Mouse (Mus musculus): ENCODE data around the gene Bhmt2. TPM values are rescaled to one million over a fixed set of nuclear protein-coding genes. Genes with fewer than 3 reads are reported as not detected.

Bhmt2 gene
- 0.31 and 2.0 TPM in 2 replicates for polyA plus RNA-seq (2016; fragmentation: Nextera tagmentation; extraction: Ambion mirVana)

- WGBS: 4% methylated on average over 30 of the region's 31 CpGs
- Histone ChIP-seq H3K4me1 (peaks cover 14% of the 10 kb centered on the region), H3K4me3 (peak within 1 kb of the TSS; percentile 55), H3K36me3 (no peaks in the 10 kb centered on the region), H3K27me3 (ENCODE audit: insufficient read depth, poor library complexity, severe bottlenecking) (peaks cover 20% of the 10 kb centered on the region), H3K9me3 (no peaks in the 10 kb centered on the region), H3K27ac (peak within 1 kb of the TSS; percentile 67)
- DNase-seq (ENCODE audit: low spot score): no peak
Measured at GRCm38 (mm10) chr13:93674131-93674561, at the start of gene Bhmt2, which contains the start of gene Dmgdh. Bhmt2 (minus strand) TSS chr13:93674302. Dmgdh (plus strand) TSS chr13:93674433.

GRCm38 (mm10) chr13:93723455-93723854, 49.4 kb upstream of the Bhmt2 start:
- no peaks in the 10 kb centered on the region for H3K27me3 ChIP-seq (ENCODE audit: insufficient read depth, poor library complexity, severe bottlenecking)
- DNase-seq (ENCODE audit: low spot score): no peak
- H3K27ac ChIP-seq: no peak overlapping the region
- H3K4me3 ChIP-seq: no peak overlapping the region
- H3K9me3 ChIP-seq: no peaks in the 10 kb centered on the region
- H3K4me1 ChIP-seq: no peaks in the 10 kb centered on the region
- 87% methylated on average over 3 of the region's 3 CpGs for WGBS
- no peaks in the 10 kb centered on the region for H3K36me3 ChIP-seq

GRCm38 (mm10) chr13:93721916-93722315, 47.8 kb upstream of the Bhmt2 start:
- 70% methylated on average over 4 of the region's 4 CpGs for WGBS
- no peaks in the 10 kb centered on the region for H3K27me3 ChIP-seq (ENCODE audit: insufficient read depth, poor library complexity, severe bottlenecking)

GRCm38 (mm10) chr13:93718948-93719347, 44.8 kb upstream of the Bhmt2 start:
- no peaks in the 10 kb centered on the region for H3K27me3 ChIP-seq (ENCODE audit: insufficient read depth, poor library complexity, severe bottlenecking)
- H3K4me3 ChIP-seq: no peak overlapping the region
- H3K27ac ChIP-seq: no peak overlapping the region
- H3K36me3 ChIP-seq: no peaks in the 10 kb centered on the region
- WGBS: 2% methylated on average over 7 of the region's 7 CpGs
- H3K9me3 ChIP-seq: no peaks in the 10 kb centered on the region
- DNase-seq (ENCODE audit: low spot score): peak; percentile 64
- no peaks in the 10 kb centered on the region for H3K4me1 ChIP-seq

More at GRCm38 (mm10) chr13:93721916-93722315, 47.8 kb upstream of the Bhmt2 start:
- H3K27ac ChIP-seq: no peak overlapping the region
- H3K4me3 ChIP-seq: no peak overlapping the region
- H3K36me3 ChIP-seq: no peaks in the 10 kb centered on the region
- no peak for DNase-seq (ENCODE audit: low spot score)
- H3K9me3 ChIP-seq: no peaks in the 10 kb centered on the region
- no peaks in the 10 kb centered on the region for H3K4me1 ChIP-seq

GRCm38 (mm10) chr13:93717113-93717512, 43.0 kb upstream of the Bhmt2 start:
- no peak overlapping the region for H3K27ac ChIP-seq
- no peaks in the 10 kb centered on the region for H3K36me3 ChIP-seq
- no peaks in the 10 kb centered on the region for H3K4me1 ChIP-seq
- H3K9me3 ChIP-seq: no peaks in the 10 kb centered on the region
- WGBS: 55% methylated on average over 7 of the region's 7 CpGs
- no peak overlapping the region for H3K4me3 ChIP-seq
- DNase-seq (ENCODE audit: low spot score): no peak
- no peaks in the 10 kb centered on the region for H3K27me3 ChIP-seq (ENCODE audit: insufficient read depth, poor library complexity, severe bottlenecking)

- no peaks in the 10 kb centered on the region for H3K36me3 ChIP-seq
- no peaks in the 10 kb centered on the region for H3K4me1 ChIP-seq
- no peaks in the 10 kb centered on the region for H3K9me3 ChIP-seq
- WGBS: 91% methylated on average over 3 of the region's 3 CpGs
- no peaks in the 10 kb centered on the region for H3K27me3 ChIP-seq (ENCODE audit: insufficient read depth, poor library complexity, severe bottlenecking)
- H3K27ac ChIP-seq: no peak overlapping the region
- no peak for DNase-seq (ENCODE audit: low spot score)
- no peak overlapping the region for H3K4me3 ChIP-seq
Measured at GRCm38 (mm10) chr13:93713826-93714225, 39.7 kb upstream of the Bhmt2 start.

- no peak for DNase-seq (ENCODE audit: low spot score)
- Histone ChIP-seq H3K27me3 (ENCODE audit: insufficient read depth, poor library complexity, severe bottlenecking) (no peaks in the 10 kb centered on the region), H3K9me3 (no peaks in the 10 kb centered on the region), H3K4me1 (no peaks in the 10 kb centered on the region), H3K36me3 (no peaks in the 10 kb centered on the region), H3K4me3 (no peak overlapping the region), H3K27ac (no peak overlapping the region)
- 83% methylated on average over 4 of the region's 4 CpGs for WGBS
Measured at GRCm38 (mm10) chr13:93712362-93712761, 38.3 kb upstream of the Bhmt2 start.

GRCm38 (mm10) chr13:93711226-93711625, 37.1 kb upstream of the Bhmt2 start:
- Histone ChIP-seq H3K27ac (no peak overlapping the region), H3K36me3 (no peaks in the 10 kb centered on the region), H3K4me3 (no peak overlapping the region), H3K4me1 (no peaks in the 10 kb centered on the region), H3K9me3 (no peaks in the 10 kb centered on the region), H3K27me3 (ENCODE audit: insufficient read depth, poor library complexity, severe bottlenecking) (no peaks in the 10 kb centered on the region)
- WGBS: 84% methylated on average over 4 of the region's 4 CpGs
- no peak for DNase-seq (ENCODE audit: low spot score)

GRCm38 (mm10) chr13:93710325-93710724, 36.2 kb upstream of the Bhmt2 start:
- no peak overlapping the region for H3K4me3 ChIP-seq
- no peaks in the 10 kb centered on the region for H3K27me3 ChIP-seq (ENCODE audit: insufficient read depth, poor library complexity, severe bottlenecking)
- H3K36me3 ChIP-seq: no peaks in the 10 kb centered on the region
- H3K9me3 ChIP-seq: no peaks in the 10 kb centered on the region
- no peak overlapping the region for H3K27ac ChIP-seq
- DNase-seq (ENCODE audit: low spot score): no peak
- 81% methylated on average over 4 of the region's 4 CpGs for whole genome bisulfite sequencing
- no peaks in the 10 kb centered on the region for H3K4me1 ChIP-seq

- no peaks in the 10 kb centered on the region for H3K4me1 ChIP-seq
- H3K9me3 ChIP-seq: no peaks in the 10 kb centered on the region
- DNase-seq (ENCODE audit: low spot score): no peak
- WGBS: 75% methylated on average over 4 of the region's 4 CpGs
- no peaks in the 10 kb centered on the region for H3K27me3 ChIP-seq (ENCODE audit: insufficient read depth, poor library complexity, severe bottlenecking)
- no peaks in the 10 kb centered on the region for H3K36me3 ChIP-seq
- no peak overlapping the region for H3K4me3 ChIP-seq
- no peak overlapping the region for H3K27ac ChIP-seq
Measured at GRCm38 (mm10) chr13:93707271-93707670, 33.2 kb upstream of the Bhmt2 start.

- Histone ChIP-seq H3K27ac (no peak overlapping the region), H3K36me3 (no peaks in the 10 kb centered on the region), H3K4me3 (no peak overlapping the region), H3K27me3 (ENCODE audit: insufficient read depth, poor library complexity, severe bottlenecking) (no peaks in the 10 kb centered on the region), H3K9me3 (no peaks in the 10 kb centered on the region), H3K4me1 (no peaks in the 10 kb centered on the region)
- DNase-seq (ENCODE audit: low spot score): no peak
- 75% methylated on average over 4 of the region's 4 CpGs for WGBS
Measured at GRCm38 (mm10) chr13:93705697-93706096, 31.6 kb upstream of the Bhmt2 start.

- no peak overlapping the region for H3K27ac ChIP-seq
- H3K4me3 ChIP-seq: no peak overlapping the region
- no peak for DNase-seq (ENCODE audit: low spot score)
- no peaks in the 10 kb centered on the region for H3K4me1 ChIP-seq
- no peaks in the 10 kb centered on the region for H3K27me3 ChIP-seq (ENCODE audit: insufficient read depth, poor library complexity, severe bottlenecking)
- WGBS: 82% methylated on average over 6 of the region's 6 CpGs
- H3K9me3 ChIP-seq: no peaks in the 10 kb centered on the region
- no peaks in the 10 kb centered on the region for H3K36me3 ChIP-seq
Measured at GRCm38 (mm10) chr13:93698866-93699265, 24.8 kb upstream of the Bhmt2 start.

GRCm38 (mm10) chr13:93690821-93691220, 16.7 kb upstream of the Bhmt2 start:
- WGBS: 86% methylated on average over 1 of the region's 1 CpGs
- H3K27ac ChIP-seq: no peak overlapping the region
- no peaks in the 10 kb centered on the region for H3K9me3 ChIP-seq
- DNase-seq (ENCODE audit: low spot score): no peak
- peaks cover 7% of the 10 kb centered on the region; the same call in 1 of the 2 replicates for H3K4me1 ChIP-seq
- H3K27me3 ChIP-seq (ENCODE audit: insufficient read depth, poor library complexity, severe bottlenecking): no peaks in the 10 kb centered on the region
- H3K36me3 ChIP-seq: no peaks in the 10 kb centered on the region
- H3K4me3 ChIP-seq: no peak overlapping the region

- H3K36me3 ChIP-seq: no peaks in the 10 kb centered on the region
- no peaks in the 10 kb centered on the region for H3K9me3 ChIP-seq
- no peaks in the 10 kb centered on the region for H3K27me3 ChIP-seq (ENCODE audit: insufficient read depth, poor library complexity, severe bottlenecking)
- H3K4me3 ChIP-seq: no peak overlapping the region
- H3K27ac ChIP-seq: no peak overlapping the region
- DNase-seq (ENCODE audit: low spot score): no peak
- H3K4me1 ChIP-seq: peaks cover 7% of the 10 kb centered on the region; the same call in 1 of the 2 replicates
- WGBS: 88% methylated on average over 3 of the region's 3 CpGs
Measured at GRCm38 (mm10) chr13:93689566-93689965, 15.5 kb upstream of the Bhmt2 start.
